Mouse (Mus musculus): ENCODE measurements at regions not wholly inside any gene's neighbourhood (a gene's known extent, or its start where the extent isn't known, plus 50 kb on each side); places are given as distances from the start of the nearest gene placed in this dataset.

GRCm38 (mm10) chr5:111789904-111790303 lies 56.2 kb downstream of the Gm26897 start:
- 60% methylated on average over 4 of the region's 4 CpGs for WGBS
- no peak for DNase-seq (ENCODE audit: low spot score)

GRCm38 (mm10) chr5:111790527-111790926 lies 56.8 kb downstream of the Gm26897 start:
- 74% methylated on average over 9 of the region's 9 CpGs for WGBS
- no peak overlapping the region for H3K27ac ChIP-seq (ENCODE audit: low read depth, low read length)
- no peaks in the 10 kb centered on the region; the same call in 1 of the 2 replicates for H3K4me1 ChIP-seq (ENCODE audit: insufficient read depth, low read length)
- no peaks in the 10 kb centered on the region for H3K36me3 ChIP-seq (ENCODE audit: insufficient read depth, low read length)
- DNase-seq (ENCODE audit: low spot score), result no peak
- no peak overlapping the region for H3K4me3 ChIP-seq (ENCODE audit: low read depth, low read length)
- no peak for ATAC-seq (ENCODE audit: low FRiP score)
- no peaks in the 10 kb centered on the region for H3K9me3 ChIP-seq (ENCODE audit: low read length)
- no peak for TF ChIP-seq CTCF (IDR thresholded peaks at IDR 0.05)
- no peaks in the 10 kb centered on the region for H3K27me3 ChIP-seq (ENCODE audit: insufficient read depth, low read length)
- H3K9ac ChIP-seq (replicated peaks; ENCODE audit: low read length, poor library complexity, severe bottlenecking), result no peak overlapping the region
- H3K4me2 ChIP-seq (ENCODE audit: low read depth, low read length, poor library complexity, severe bottlenecking), result no peak overlapping the region

More at GRCm38 (mm10) chr5:111789904-111790303, 56.2 kb downstream of the Gm26897 start:
- no peak overlapping the region for H3K27ac ChIP-seq (ENCODE audit: low read depth, low read length)
- TF ChIP-seq CTCF (IDR thresholded peaks at IDR 0.05), result no peak
- no peaks in the 10 kb centered on the region for H3K27me3 ChIP-seq (ENCODE audit: insufficient read depth, low read length)
- ATAC-seq (ENCODE audit: low FRiP score), result no peak
- no peak overlapping the region for H3K4me3 ChIP-seq (ENCODE audit: low read depth, low read length)
- no peak overlapping the region for H3K9ac ChIP-seq (replicated peaks; ENCODE audit: low read length, poor library complexity, severe bottlenecking)
- no peak overlapping the region for H3K4me2 ChIP-seq (ENCODE audit: low read depth, low read length, poor library complexity, severe bottlenecking)
- no peaks in the 10 kb centered on the region; the same call in 1 of the 2 replicates for H3K4me1 ChIP-seq (ENCODE audit: insufficient read depth, low read length)
- H3K9me3 ChIP-seq (ENCODE audit: low read length), result no peaks in the 10 kb centered on the region
- no peaks in the 10 kb centered on the region for H3K36me3 ChIP-seq (ENCODE audit: insufficient read depth, low read length)

GRCm38 (mm10) chr5:111791089-111791561 lies 57.4 kb downstream of the Gm26897 start:
- no peak for TF ChIP-seq CTCF (IDR thresholded peaks at IDR 0.05)
- H3K4me2 ChIP-seq (ENCODE audit: low read depth, low read length, poor library complexity, severe bottlenecking), result no peak overlapping the region
- H3K9ac ChIP-seq (replicated peaks; ENCODE audit: low read length, poor library complexity, severe bottlenecking), result no peak overlapping the region
- ATAC-seq (ENCODE audit: low FRiP score) (no peak), DNase-seq (ENCODE audit: low spot score) (no peak)
- H3K27ac ChIP-seq (ENCODE audit: low read depth, low read length), result no peak overlapping the region
- H3K4me1 ChIP-seq (ENCODE audit: insufficient read depth, low read length), result no peaks in the 10 kb centered on the region; the same call in 1 of the 2 replicates
- H3K9me3 ChIP-seq (ENCODE audit: low read length), result no peaks in the 10 kb centered on the region
- 90% methylated on average over 5 of the region's 5 CpGs for WGBS
- no peak overlapping the region for H3K4me3 ChIP-seq (ENCODE audit: low read depth, low read length)
- H3K36me3 ChIP-seq (ENCODE audit: insufficient read depth, low read length), result no peaks in the 10 kb centered on the region
- H3K27me3 ChIP-seq (ENCODE audit: insufficient read depth, low read length), result no peaks in the 10 kb centered on the region

GRCm38 (mm10) chr5:111792746-111793145 lies 59.0 kb downstream of the Gm26897 start:
- Histone ChIP-seq H3K4me3 (ENCODE audit: low read depth, low read length) (no peak overlapping the region), H3K4me1 (ENCODE audit: insufficient read depth, low read length) (no peaks in the 10 kb centered on the region; the same call in 1 of the 2 replicates), H3K36me3 (ENCODE audit: insufficient read depth, low read length) (no peaks in the 10 kb centered on the region), H3K27ac (ENCODE audit: low read depth, low read length) (no peak overlapping the region), H3K9me3 (ENCODE audit: low read length) (no peaks in the 10 kb centered on the region), H3K4me2 (ENCODE audit: low read depth, low read length, poor library complexity, severe bottlenecking) (no peak overlapping the region), H3K27me3 (ENCODE audit: insufficient read depth, low read length) (no peaks in the 10 kb centered on the region), H3K9ac (replicated peaks; ENCODE audit: low read length, poor library complexity, severe bottlenecking) (no peak overlapping the region)
- no peak for ATAC-seq (ENCODE audit: low FRiP score)
- TF ChIP-seq CTCF (IDR thresholded peaks at IDR 0.05), result no peak
- 85% methylated on average over 14 of the region's 14 CpGs for WGBS
- no peak for DNase-seq (ENCODE audit: low spot score)

- no peaks in the 10 kb centered on the region for H3K9me3 ChIP-seq (ENCODE audit: low read length)
- no peaks in the 10 kb centered on the region for H3K27me3 ChIP-seq (ENCODE audit: insufficient read depth, low read length)
- H3K36me3 ChIP-seq (ENCODE audit: insufficient read depth, low read length), result no peaks in the 10 kb centered on the region
- TF ChIP-seq CTCF (IDR thresholded peaks at IDR 0.05), result no peak
- no peaks in the 10 kb centered on the region; the same call in 1 of the 2 replicates for H3K4me1 ChIP-seq (ENCODE audit: insufficient read depth, low read length)
- no peak overlapping the region for H3K9ac ChIP-seq (replicated peaks; ENCODE audit: low read length, poor library complexity, severe bottlenecking)
- no peak overlapping the region for H3K4me2 ChIP-seq (ENCODE audit: low read depth, low read length, poor library complexity, severe bottlenecking)
- WGBS, result 82% methylated on average over 4 of the region's 4 CpGs
- H3K4me3 ChIP-seq (ENCODE audit: low read depth, low read length), result no peak overlapping the region
- no peak overlapping the region for H3K27ac ChIP-seq (ENCODE audit: low read depth, low read length)
- ATAC-seq (ENCODE audit: low FRiP score), result no peak
- no peak for DNase-seq (ENCODE audit: low spot score)
Measured at GRCm38 (mm10) chr5:111793178-111793577, 59.5 kb downstream of the Gm26897 start.

GRCm38 (mm10) chr5:111796889-111797288 lies 63.2 kb downstream of the Gm26897 start:
- Histone ChIP-seq H3K36me3 (ENCODE audit: insufficient read depth, low read length) (no peaks in the 10 kb centered on the region), H3K27me3 (ENCODE audit: insufficient read depth, low read length) (no peaks in the 10 kb centered on the region), H3K4me3 (ENCODE audit: low read depth, low read length) (no peak overlapping the region), H3K4me2 (ENCODE audit: low read depth, low read length, poor library complexity, severe bottlenecking) (no peak overlapping the region), H3K27ac (ENCODE audit: low read depth, low read length) (no peak overlapping the region), H3K4me1 (ENCODE audit: insufficient read depth, low read length) (peaks cover 4% of the 10 kb centered on the region; the same call in 1 of the 2 replicates), H3K9ac (replicated peaks; ENCODE audit: low read length, poor library complexity, severe bottlenecking) (no peak overlapping the region), H3K9me3 (ENCODE audit: low read length) (no peaks in the 10 kb centered on the region)
- 77% methylated on average over 5 of the region's 5 CpGs for WGBS
- no peak for ATAC-seq (ENCODE audit: low FRiP score)
- TF ChIP-seq CTCF (IDR thresholded peaks at IDR 0.05), result no peak
- no peak for DNase-seq (ENCODE audit: low spot score)
